Mouse (Mus musculus): ENCODE results near the gene Mtmr4. TPM values are rescaled to one million over a fixed set of nuclear protein-coding genes. Genes with fewer than 3 reads are reported as not detected.

Gene Mtmr4
- total RNA-seq, 2 experiments from 2014 or later, result 93.9 to 101 TPM

GRCm38 (mm10) chr11:87611547-87611946 is 19.6 kb downstream of the Mtmr4 start:
- no peak for DNase-seq (ENCODE audit: low spot score in 2 of 2)

GRCm38 (mm10) chr11:87613972-87614371 is 22.0 kb downstream of the Mtmr4 start:
- DNase-seq (ENCODE audit: low spot score in 2 of 2), result no peak

GRCm38 (mm10) chr11:87615551-87615950 is 23.6 kb downstream of the Mtmr4 start:
- DNase-seq (ENCODE audit: low spot score in 2 of 2), result no peak

GRCm38 (mm10) chr11:87615952-87616351 is 24.0 kb downstream of the Mtmr4 start:
- DNase-seq (ENCODE audit: low spot score in 2 of 2), result no peak

- no peak for DNase-seq (ENCODE audit: low spot score in 2 of 2)
These were observed 25.0 kb downstream of the Mtmr4 start, which contains the start of gene Hsf5 for GRCm38 (mm10) chr11:87616790-87617474. TSS of gene Hsf5 (plus strand) at chr11:87617164.

GRCm38 (mm10) chr11:87617606-87618005 is 25.6 kb downstream of the Mtmr4 start:
- DNase-seq (ENCODE audit: low spot score in 2 of 2), result no peak

GRCm38 (mm10) chr11:87623160-87623559 is 31.2 kb downstream of the Mtmr4 start:
- DNase-seq (ENCODE audit: low spot score in 2 of 2), result no peak

GRCm38 (mm10) chr11:87629859-87630258 is 37.9 kb downstream of the Mtmr4 start:
- no peak for DNase-seq (ENCODE audit: low spot score in 2 of 2)

- DNase-seq (ENCODE audit: low spot score in 2 of 2), result no peak
These were observed 46.8 kb downstream of the Mtmr4 start for GRCm38 (mm10) chr11:87638793-87639192.

GRCm38 (mm10) chr11:87639206-87639605 is 47.2 kb downstream of the Mtmr4 start:
- peak in 1 of 2 experiments; percentile 22 for DNase-seq (ENCODE audit: low spot score in 2 of 2)

- DNase-seq (ENCODE audit: low spot score in 2 of 2), result no peak
These were observed 50.9 kb downstream of the Mtmr4 start for GRCm38 (mm10) chr11:87642865-87643264.

GRCm38 (mm10) chr11:87654693-87655092 is 62.7 kb downstream of the Mtmr4 start:
- DNase-seq (ENCODE audit: low spot score in 2 of 2), result no peak

GRCm38 (mm10) chr11:87659216-87659615 is 67.3 kb downstream of the Mtmr4 start:
- no peak for DNase-seq (ENCODE audit: low spot score in 2 of 2)

GRCm38 (mm10) chr11:87662407-87662806 is 70.4 kb downstream of the Mtmr4 start, which contains the start of gene Rnf43:
TSS of gene Rnf43 (plus strand) at chr11:87662722.
- peak; percentile 86 to 88 for DNase-seq (ENCODE audit: low spot score in 2 of 2)

- no peak for DNase-seq (ENCODE audit: low spot score in 2 of 2)
These were observed 70.9 kb downstream of the Mtmr4 start for GRCm38 (mm10) chr11:87662822-87663221.

GRCm38 (mm10) chr11:87663948-87664347 is 72.0 kb downstream of the Mtmr4 start:
- no peak for DNase-seq (ENCODE audit: low spot score in 2 of 2)

GRCm38 (mm10) chr11:87664521-87664920 is 72.6 kb downstream of the Mtmr4 start:
- no peak for DNase-seq (ENCODE audit: low spot score in 2 of 2)

- DNase-seq (ENCODE audit: low spot score in 2 of 2), result no peak
These were observed 73.3 kb downstream of the Mtmr4 start for GRCm38 (mm10) chr11:87665224-87665623.

- no peak for DNase-seq (ENCODE audit: low spot score in 2 of 2)
These were observed 73.7 kb downstream of the Mtmr4 start for GRCm38 (mm10) chr11:87665658-87666057.
